Mouse (Mus musculus): ENCODE measurements at regions not wholly inside any gene's neighbourhood (a gene's known extent, or its start where the extent isn't known, plus 50 kb on each side); places are given as distances from the start of the nearest gene placed in this dataset.

- no peak for DNase-seq (ENCODE audit: low spot score)
Observed at GRCm38 (mm10) chr15:97125836-97126822, 70.4 kb upstream of the Slc38a4 start.

- no peak for DNase-seq (ENCODE audit: low spot score)
Observed at GRCm38 (mm10) chr15:97122263-97122662, 66.5 kb upstream of the Slc38a4 start.

GRCm38 (mm10) chr15:97112452-97113200 is 56.9 kb upstream of the Slc38a4 start:
- DNase-seq (ENCODE audit: low spot score), result no peak

GRCm38 (mm10) chr15:97111320-97112192 is 55.8 kb upstream of the Slc38a4 start:
- no peak for DNase-seq (ENCODE audit: low spot score)

DNA sequence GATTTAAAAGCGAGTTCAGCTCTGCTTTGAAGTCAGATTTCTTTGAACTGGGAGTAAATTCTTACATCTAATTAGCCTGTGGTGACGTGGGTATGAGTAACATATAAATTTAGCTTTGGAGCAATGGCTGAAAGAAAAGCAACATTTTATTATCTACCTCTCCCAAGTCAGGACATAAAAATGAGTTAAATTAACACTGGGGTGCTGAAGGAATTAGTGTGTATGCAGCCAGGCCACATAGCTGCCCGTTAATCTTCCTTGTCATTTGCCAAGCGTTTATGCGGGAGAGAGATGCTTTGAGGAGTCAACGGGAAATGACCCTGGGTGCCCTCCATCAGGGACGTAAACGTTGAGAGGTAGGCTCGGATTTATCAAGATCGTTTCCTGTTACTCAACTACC is 52.0 kb upstream of the Slc38a4 start:
- peak; percentile 13 for DNase-seq (ENCODE audit: low spot score)

DNA sequence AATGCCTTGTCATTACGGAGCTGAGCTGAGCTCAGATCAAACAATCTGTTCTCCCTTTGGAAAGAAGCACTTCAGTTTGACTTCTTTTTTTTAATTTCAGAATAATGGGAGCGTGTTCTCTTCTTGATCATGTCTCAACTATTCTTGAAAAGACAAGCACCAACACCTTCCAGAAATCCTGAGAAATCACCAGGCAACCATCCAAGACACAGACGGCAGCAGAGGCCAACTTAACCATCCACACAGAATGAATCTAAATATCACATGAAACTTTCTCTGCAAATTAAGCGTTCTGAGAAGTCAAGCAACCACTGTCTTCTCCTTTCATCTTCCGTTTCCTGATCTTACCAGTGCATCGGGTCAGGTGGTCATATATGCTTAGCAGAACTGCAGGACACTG is 50.8 kb upstream of the Slc38a4 start:
- DNase-seq (ENCODE audit: low spot score), result no peak
